Mouse (Mus musculus) cortical plate, adult 2 months (tissue): ENCODE data around the gene Vwa3b.

ENCODE experiments used
- CTCF ChIP-seq: fragments of 200-500 bp; IDR thresholded peaks from 2 replicates; pipeline ENCODE4 v1.5.1; 2011; ENCODE audit warnings: mild to moderate bottlenecking, control low read depth, low read length; ENCODE audit not compliant: insufficient read depth; ENCODE audit errors: extremely low read depth
- POLR2A ChIP-seq: fragments of 200-500 bp; IDR thresholded peaks from 2 replicates; pipeline ENCODE4 v1.6.1; 2011; ENCODE audit warnings: mild to moderate bottlenecking, low read length, control low read depth; ENCODE audit not compliant: insufficient read depth; ENCODE audit errors: extremely low read depth

GRCm38 (mm10) chr1:37025376-37025775 is 1.0 kb upstream of the Vwa3b start:
- TF ChIP-seq CTCF (no peak), POLR2A (no peak)
